Mouse (Mus musculus): ENCODE results near the gene Icam1.

DNA sequence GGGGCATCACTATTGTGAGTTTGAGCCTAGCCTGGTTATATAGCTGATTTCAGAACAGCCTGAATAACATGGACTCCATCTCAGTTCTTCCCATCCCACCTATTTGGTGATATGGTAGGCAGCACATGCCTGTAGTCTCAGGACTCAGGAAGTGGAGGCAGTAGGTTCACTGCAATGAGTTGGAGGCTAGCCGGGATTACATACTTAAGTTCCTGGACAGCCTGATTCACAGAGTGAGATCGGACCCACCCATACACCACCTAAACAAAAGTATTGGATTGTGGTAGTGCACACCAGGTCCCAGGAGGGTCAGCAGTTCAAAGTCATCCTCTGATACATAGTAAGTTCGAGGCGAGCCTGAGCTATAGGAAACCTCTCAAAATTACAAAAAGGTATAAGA, 56.9 kb downstream of the Icam1 start:
- TF ChIP-seq CTCF (IDR thresholded peaks at IDR 0.05; ENCODE audit: control insufficient read depth, insufficient read depth, insufficient read length) (no peak), MAX (IDR thresholded peaks at IDR 0.05) (no peak), MYOG (IDR thresholded peaks at IDR 0.05; ENCODE audit: control insufficient read depth, extremely low read depth, insufficient read length) (no peak), MYOD1 (IDR thresholded peaks at IDR 0.05; ENCODE audit: control insufficient read depth, insufficient read length, low read depth) (no peak)

All from C2C12 (cell line).